Mouse (Mus musculus) kidney, adult 2 months (tissue): ENCODE measurements around the gene Ncdn. TPM values are rescaled to one million over a fixed set of nuclear protein-coding genes. Genes with fewer than 3 reads are reported as not detected.

Experiments
- DNase-seq: peaks from one replicate; pipeline ENCODE4 v3.0.0; 2021
- H3K27ac ChIP-seq: fragments of 200-500 bp; 2 replicates; pipeline ENCODE4 v1.5.1; 2012; ENCODE audit warnings: low read depth, low read length, control low read depth, inconsistent platforms; ENCODE audit not compliant: insufficient read depth
- H3K27me3 ChIP-seq: fragments of 200-500 bp; replicated peaks from 2 replicates; pipeline ENCODE4 v1.6.1; 2012; ENCODE audit warnings: mild to moderate bottlenecking, moderate library complexity, low read length, inconsistent platforms; ENCODE audit not compliant: control insufficient read depth, insufficient read depth
- H3K36me3 ChIP-seq: fragments of 200-500 bp; 2 replicates; pipeline ENCODE4 v1.6.1; 2012; ENCODE audit warnings: mild to moderate bottlenecking, moderate library complexity, low read length, inconsistent platforms; ENCODE audit not compliant: control insufficient read depth, insufficient read depth
- H3K4me1 ChIP-seq: fragments of 200-500 bp; 2 replicates; pipeline ENCODE4 v1.6.1; 2011; ENCODE audit warnings: low read length; ENCODE audit not compliant: control insufficient read depth, insufficient read depth
- H3K4me3 ChIP-seq: fragments of 200-500 bp; 2 replicates; pipeline ENCODE4 v1.5.1; 2011; ENCODE audit warnings: mild to moderate bottlenecking, low read depth, low read length, control low read depth; ENCODE audit not compliant: insufficient read depth
- CTCF ChIP-seq: fragments of 200-500 bp; conservative IDR thresholded peaks from 2 replicates; pipeline ENCODE4 v1.5.1; 2011; ENCODE audit warnings: low read depth, mild to moderate bottlenecking, control low read depth, low read length, moderate library complexity, mixed read lengths; ENCODE audit not compliant: insufficient read depth, insufficient read length
- POLR2A ChIP-seq: fragments of 200-500 bp; IDR thresholded peaks from one replicate; pipeline ENCODE4 v1.6.1; 2011; ENCODE audit warnings: low read depth, low read length, control low read depth
- WGBS: fragments of 180-500 bp; shearing (Covaris S2); methylation state at CpG from one replicate; pipeline ENCODE4 v1.1.7; 2018; 5-methylcytosine and 5-hydroxymethylcytosine counted together
- polyA plus RNA-seq: library from polyadenylated mRNA; depleted of rRNA; stranded (reverse); fragments of >200 nt; gene quantifications from 2 replicates; pipeline ENCODE4 v1.2.3, GENCODE M21; 2012

Ncdn gene
- polyA plus RNA-seq, 1 experiment: 26.0 TPM

- WGBS: 2% methylated on average over 32 of the region's 32 CpGs
- H3K36me3 ChIP-seq: no peaks in the 10 kb centered on the region
- H3K4me3 ChIP-seq: peak within 1 kb of the TSS; percentile 34; the same call in 1 of the 2 replicates
- TF ChIP-seq POLR2A (no peak), CTCF (no peak)
- no peak within 1 kb of the TSS for H3K27ac ChIP-seq
- H3K4me1 ChIP-seq: no peaks in the 10 kb centered on the region
- H3K27me3 ChIP-seq: peaks cover 7% of the 10 kb centered on the region
- DNase-seq: no peak
These were observed 17.2 kb downstream of the Ncdn start, which contains the start of gene Tfap2e for GRCm38 (mm10) chr4:126736001-126736414. Gene Tfap2e (minus strand): TSS chr4:126736240.

GRCm38 (mm10) chr4:126735382-126736000 lies 17.7 kb downstream of the Ncdn start:
- H3K27me3 ChIP-seq: peaks cover 7% of the 10 kb centered on the region
- H3K27ac ChIP-seq: no peak overlapping the region
- peak overlapping the region; percentile 34; the same call in 1 of the 2 replicates for H3K4me3 ChIP-seq
- no peak for DNase-seq
- no peaks in the 10 kb centered on the region for H3K36me3 ChIP-seq
- H3K4me1 ChIP-seq: no peaks in the 10 kb centered on the region
- 3% methylated on average over 60 of the region's 62 CpGs for WGBS
- no peak for TF ChIP-seq CTCF
- no peak for TF ChIP-seq POLR2A

- Histone ChIP-seq H3K27ac (no peak overlapping the region), H3K4me1 (no peaks in the 10 kb centered on the region), H3K36me3 (no peaks in the 10 kb centered on the region), H3K4me3 (peak overlapping the region; percentile 19; the same call in 1 of the 2 replicates), H3K27me3 (peaks cover 7% of the 10 kb centered on the region)
- DNase-seq: no peak
- TF ChIP-seq CTCF: no peak
- no peak for TF ChIP-seq POLR2A
- WGBS: 5% methylated on average over 51 of the region's 51 CpGs
These were observed 18.4 kb downstream of the Ncdn start for GRCm38 (mm10) chr4:126734700-126735381.

- no peak for DNase-seq
- Histone ChIP-seq H3K27me3 (peaks cover 7% of the 10 kb centered on the region), H3K4me1 (no peaks in the 10 kb centered on the region), H3K27ac (no peak overlapping the region), H3K4me3 (no peak overlapping the region), H3K36me3 (no peaks in the 10 kb centered on the region)
- 7% methylated on average over 16 of the region's 16 CpGs for WGBS
- TF ChIP-seq POLR2A: no peak
- no peak for TF ChIP-seq CTCF
These were observed 19.1 kb downstream of the Ncdn start for GRCm38 (mm10) chr4:126734001-126734603.

- Histone ChIP-seq H3K4me3 (no peak overlapping the region), H3K27me3 (peaks cover 7% of the 10 kb centered on the region), H3K36me3 (no peaks in the 10 kb centered on the region), H3K4me1 (no peaks in the 10 kb centered on the region), H3K27ac (no peak overlapping the region)
- no peak for DNase-seq
- TF ChIP-seq POLR2A: no peak
- no peak for TF ChIP-seq CTCF
- 7% methylated on average over 26 of the region's 26 CpGs for WGBS
These were observed 20.5 kb downstream of the Ncdn start for GRCm38 (mm10) chr4:126732531-126733380.

- H3K4me1 ChIP-seq: no peaks in the 10 kb centered on the region
- TF ChIP-seq POLR2A: no peak
- no peak for TF ChIP-seq CTCF
- 2% methylated on average over 18 of the region's 18 CpGs for WGBS
- H3K36me3 ChIP-seq: no peaks in the 10 kb centered on the region
- H3K4me3 ChIP-seq: no peak overlapping the region
- no peak overlapping the region for H3K27ac ChIP-seq
- peaks cover 7% of the 10 kb centered on the region for H3K27me3 ChIP-seq
- no peak for DNase-seq
These were observed 21.1 kb downstream of the Ncdn start for GRCm38 (mm10) chr4:126732111-126732510.
